Mouse (Mus musculus): ENCODE data around the gene Sde2. TPM values are rescaled to one million over a fixed set of nuclear protein-coding genes. Genes with fewer than 3 reads are reported as not detected.
"Not testable (repeated sequence)": the region's sequence is repeated elsewhere in the genome, so short reads cannot be mapped to it uniquely, and the experiment has no call there.

Sde2 gene
- polyA plus RNA-seq, 1 experiment from 2014 or later = 49.0 TPM

DNA sequence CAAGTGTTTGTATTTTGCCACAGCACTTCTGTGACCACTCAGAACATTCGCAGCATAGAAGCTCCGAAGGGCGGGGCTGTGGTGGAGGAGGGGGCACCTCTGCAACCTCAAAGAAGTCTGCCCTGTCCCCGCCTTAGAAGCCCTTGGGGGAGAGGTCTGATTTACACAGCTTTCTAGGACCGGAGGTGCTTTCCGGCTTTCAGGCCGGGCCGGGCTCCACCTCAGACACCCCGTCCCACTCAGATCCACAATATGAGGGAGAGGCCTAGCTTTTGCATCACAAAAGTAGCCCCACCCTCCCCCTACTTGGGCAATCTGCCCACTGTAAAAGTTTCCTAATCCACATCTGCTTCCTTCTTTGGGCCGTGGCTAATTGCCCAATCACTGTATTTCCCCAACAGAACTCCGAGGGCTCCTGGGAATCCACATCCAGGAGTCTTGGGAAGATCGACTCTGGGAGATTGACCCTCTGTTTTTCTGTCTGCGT, 37.7 kb downstream of the Sde2 start:
- H3K27me3 ChIP-seq (replicated peaks; ENCODE audit: control insufficient read depth, insufficient read depth, low read length) = peaks cover 31% of the 10 kb centered on the region
- H3K27ac ChIP-seq (ENCODE audit: low read depth, low read length) = no peak overlapping the region
- H3K4me3 ChIP-seq (ENCODE audit: low read depth, low read length) = no peak overlapping the region
- no peak overlapping the region for H3K4me2 ChIP-seq
- H3K9me3 ChIP-seq (ENCODE audit: control insufficient read depth, low read length) = no peaks in the 10 kb centered on the region
- WGBS = 17% methylated on average over 13 of the region's 13 CpGs
- no peaks in the 10 kb centered on the region for H3K36me3 ChIP-seq (ENCODE audit: control insufficient read depth, insufficient read depth, low read length)
- DNase-seq (ENCODE audit: low spot score) (no peak), ATAC-seq (replicated peaks; ENCODE audit: low FRiP score) (no peak)
- peaks cover 11% of the 10 kb centered on the region for H3K4me1 ChIP-seq (replicated peaks; ENCODE audit: control insufficient read depth, insufficient read depth, low read length)
- no peak overlapping the region for H3K9ac ChIP-seq (ENCODE audit: low read depth, low read length)

DNA sequence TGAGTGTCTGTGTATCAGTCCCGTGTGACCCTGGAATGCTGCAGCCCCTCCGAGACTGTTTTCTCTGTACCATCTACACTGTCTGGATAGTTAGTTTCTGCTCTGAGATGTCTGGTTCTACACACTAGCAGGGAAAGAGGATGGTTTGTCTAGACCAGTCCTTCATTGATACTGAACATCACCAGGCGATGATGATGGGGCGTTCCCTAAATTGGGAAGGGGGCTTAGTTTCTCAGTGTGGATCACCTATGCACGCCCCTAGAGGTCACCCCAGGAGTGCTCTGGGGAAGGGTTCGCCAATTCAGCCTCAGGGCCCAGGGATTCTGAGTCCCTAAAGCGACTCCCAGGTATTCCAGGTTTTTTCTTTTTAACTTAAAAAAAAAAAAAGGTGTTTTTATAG, 38.2 kb downstream of the Sde2 start:
- Histone ChIP-seq H3K4me2 (no peak overlapping the region), H3K4me3 (ENCODE audit: low read depth, low read length) (no peak overlapping the region), H3K9me3 (ENCODE audit: control insufficient read depth, low read length) (no peaks in the 10 kb centered on the region), H3K9ac (ENCODE audit: low read depth, low read length) (no peak overlapping the region), H3K36me3 (ENCODE audit: control insufficient read depth, insufficient read depth, low read length) (no peaks in the 10 kb centered on the region), H3K27me3 (replicated peaks; ENCODE audit: control insufficient read depth, insufficient read depth, low read length) (peaks cover 37% of the 10 kb centered on the region), H3K4me1 (replicated peaks; ENCODE audit: control insufficient read depth, insufficient read depth, low read length) (peaks cover 8% of the 10 kb centered on the region; the same call in 1 of the 2 replicates), H3K27ac (ENCODE audit: low read depth, low read length) (no peak overlapping the region)
- ATAC-seq (replicated peaks; ENCODE audit: low FRiP score) (no peak), DNase-seq (ENCODE audit: low spot score) (no peak)
- 42% methylated on average over 7 of the region's 7 CpGs for WGBS

DNA sequence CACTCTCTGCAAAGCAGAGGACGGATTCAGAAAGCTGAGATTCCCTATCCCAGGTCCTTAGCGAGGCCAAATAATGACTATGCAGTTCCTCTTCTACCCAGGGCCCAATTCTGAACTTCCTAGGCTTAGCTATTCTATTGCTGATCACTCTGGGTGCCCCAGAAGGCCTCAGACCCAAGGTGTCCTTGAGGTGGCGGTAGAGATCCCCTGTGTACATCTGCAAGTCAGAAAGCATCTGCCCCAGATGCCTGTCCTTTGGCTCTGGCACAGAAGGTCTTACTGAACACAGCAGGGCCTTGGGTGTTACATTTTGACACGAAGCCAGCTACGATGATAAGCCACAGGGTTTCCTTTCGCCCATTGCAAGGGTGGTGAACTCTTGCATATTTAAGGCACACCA, 38.9 kb downstream of the Sde2 start:
- H3K27me3 ChIP-seq (replicated peaks; ENCODE audit: control insufficient read depth, insufficient read depth, low read length) = peaks cover 44% of the 10 kb centered on the region
- 30% methylated on average over 6 of the region's 6 CpGs for WGBS

DNA sequence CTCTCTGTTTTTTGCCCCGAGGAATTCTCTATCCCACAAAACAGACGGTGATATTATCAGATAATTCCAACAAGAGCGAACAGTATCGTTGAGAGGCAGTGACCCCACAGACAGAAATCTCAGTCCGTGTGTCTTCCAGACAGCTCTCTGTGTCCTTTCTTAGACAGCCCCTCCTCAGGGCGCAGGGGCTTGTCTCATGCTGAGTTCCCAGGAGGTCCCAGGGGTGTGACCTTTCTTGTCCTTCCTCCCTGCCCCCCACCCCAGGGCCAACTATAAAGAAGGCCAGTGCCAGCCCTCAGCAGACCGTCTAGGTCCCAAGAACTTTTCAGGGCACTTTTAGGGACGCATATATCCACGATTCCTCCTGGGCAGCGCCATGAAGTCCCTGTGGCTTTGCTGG, 41.9 kb downstream of the Sde2 start, which contains the start of gene Lefty2:
Gene Lefty2 (plus strand): TSS at position 301 of the 400 bp plus-strand sequence.
- 0 out of 2 replicates have a peak, but pooled peaks cover 5% of the 10 kb centered on the region for H3K4me1 ChIP-seq (replicated peaks; ENCODE audit: control insufficient read depth, insufficient read depth, low read length)
- H3K36me3 ChIP-seq (ENCODE audit: control insufficient read depth, insufficient read depth, low read length) = no peaks in the 10 kb centered on the region
- H3K27ac ChIP-seq (ENCODE audit: low read depth, low read length) = no peak within 1 kb of the TSS
- no peak within 1 kb of the TSS for H3K4me2 ChIP-seq
- WGBS = 47% methylated on average over 10 of the region's 10 CpGs
- DNase-seq (ENCODE audit: low spot score) (no peak), ATAC-seq (replicated peaks; ENCODE audit: low FRiP score) (no peak)
- H3K27me3 ChIP-seq (replicated peaks; ENCODE audit: control insufficient read depth, insufficient read depth, low read length) = peaks cover 48% of the 10 kb centered on the region
- H3K4me3 ChIP-seq (ENCODE audit: low read depth, low read length) = no peak within 1 kb of the TSS
- H3K9ac ChIP-seq (ENCODE audit: low read depth, low read length) = no peak within 1 kb of the TSS
- no peaks in the 10 kb centered on the region for H3K9me3 ChIP-seq (ENCODE audit: control insufficient read depth, low read length)

More for the DNA sequence above, 38.9 kb downstream of the Sde2 start:
- Histone ChIP-seq H3K4me1 (replicated peaks; ENCODE audit: control insufficient read depth, insufficient read depth, low read length) (0 out of 2 replicates have a peak, but pooled peaks cover 5% of the 10 kb centered on the region), H3K27ac (ENCODE audit: low read depth, low read length) (no peak overlapping the region), H3K36me3 (ENCODE audit: control insufficient read depth, insufficient read depth, low read length) (no peaks in the 10 kb centered on the region), H3K4me2 (no peak overlapping the region), H3K4me3 (ENCODE audit: low read depth, low read length) (no peak overlapping the region), H3K9me3 (ENCODE audit: control insufficient read depth, low read length) (no peaks in the 10 kb centered on the region), H3K9ac (ENCODE audit: low read depth, low read length) (no peak overlapping the region)
- DNase-seq (ENCODE audit: low spot score) (no peak), ATAC-seq (replicated peaks; ENCODE audit: low FRiP score) (no peak)

DNA sequence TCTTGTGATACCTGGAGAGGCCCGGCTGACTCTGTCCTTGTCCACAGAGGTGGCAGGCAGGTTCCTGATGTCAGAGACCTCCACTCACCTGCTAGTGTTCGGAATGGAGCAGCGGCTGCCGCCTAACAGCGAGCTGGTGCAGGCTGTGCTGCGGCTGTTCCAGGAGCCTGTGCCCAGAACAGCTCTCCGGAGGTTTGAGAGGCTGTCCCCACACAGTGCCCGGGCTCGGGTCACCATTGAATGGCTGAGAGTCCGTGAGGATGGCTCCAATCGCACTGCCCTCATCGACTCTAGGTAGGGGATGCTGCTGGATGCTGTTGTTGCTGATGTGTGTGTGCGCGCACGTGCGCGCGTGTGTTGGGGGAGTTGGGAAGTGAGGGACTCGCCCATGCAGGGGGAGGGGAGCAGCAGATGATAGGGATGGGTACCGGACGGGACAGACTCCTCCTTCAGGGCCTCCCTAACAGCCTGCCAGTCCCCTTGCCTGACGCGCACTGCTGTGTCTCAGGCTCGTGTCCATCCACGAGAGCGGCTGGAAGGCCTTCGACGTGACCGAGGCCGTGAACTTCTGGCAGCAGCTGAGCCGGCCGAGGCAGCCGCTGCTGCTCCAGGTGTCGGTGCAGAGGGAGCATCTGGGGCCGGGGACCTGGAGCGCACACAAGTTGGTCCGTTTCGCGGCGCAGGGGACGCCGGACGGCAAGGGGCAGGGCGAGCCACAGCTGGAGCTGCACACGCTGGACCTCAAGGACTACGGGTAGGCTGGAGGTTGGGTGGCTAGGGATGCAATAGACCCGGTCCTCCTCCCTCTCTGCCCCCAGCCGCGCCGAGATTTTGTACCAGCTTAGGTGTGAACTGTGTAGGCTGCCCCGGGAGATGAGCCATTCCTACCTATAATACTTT, 43.4 kb downstream of the Sde2 start:
- H3K4me1 ChIP-seq (replicated peaks; ENCODE audit: control insufficient read depth, insufficient read depth, low read length); H3K9ac ChIP-seq (ENCODE audit: low read depth, low read length); H3K9me3 ChIP-seq (ENCODE audit: control insufficient read depth, low read length); H3K36me3 ChIP-seq (ENCODE audit: control insufficient read depth, insufficient read depth, low read length); H3K27ac ChIP-seq (ENCODE audit: low read depth, low read length); DNase-seq (ENCODE audit: low spot score): not testable (repeated sequence)
- peak overlapping the region; percentile 42 for H3K4me2 ChIP-seq
- peaks cover 46% of the 10 kb centered on the region for H3K27me3 ChIP-seq (replicated peaks; ENCODE audit: control insufficient read depth, insufficient read depth, low read length)
- peak; percentile 40; the same call in 1 of the 2 replicates for ATAC-seq (replicated peaks; ENCODE audit: low FRiP score)
- 10% methylated on average over 46 of the region's 51 CpGs for WGBS
- peak overlapping the region; percentile 10; the same call in 1 of the 2 replicates for H3K4me3 ChIP-seq (ENCODE audit: low read depth, low read length)

DNA sequence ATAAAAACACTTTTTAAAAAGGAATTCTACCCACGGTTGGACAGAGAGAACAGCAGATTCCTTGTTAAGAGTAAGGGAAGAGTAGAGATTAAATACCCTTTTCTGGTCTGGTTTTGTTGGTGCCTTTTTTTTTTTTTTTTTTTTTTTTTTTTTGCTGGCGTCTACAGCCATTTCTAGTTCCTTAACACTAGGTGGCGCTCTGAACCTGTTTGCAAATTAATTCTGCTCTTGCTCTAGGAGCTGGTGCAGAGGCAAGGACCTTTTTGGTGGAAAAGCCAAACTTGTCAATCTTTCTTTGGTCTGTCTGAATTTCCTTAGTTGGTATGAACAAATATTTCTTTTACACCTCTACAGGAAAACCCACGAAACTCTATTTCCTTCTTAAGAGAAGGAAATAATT, 50.2 kb downstream of the Sde2 start:
- DNase-seq (ENCODE audit: low spot score) (no peak), ATAC-seq (replicated peaks; ENCODE audit: low FRiP score) (no peak)
- no peak overlapping the region for H3K9ac ChIP-seq (ENCODE audit: low read depth, low read length)
- no peaks in the 10 kb centered on the region for H3K27me3 ChIP-seq (replicated peaks; ENCODE audit: control insufficient read depth, insufficient read depth, low read length)
- peaks cover 23% of the 10 kb centered on the region for H3K4me1 ChIP-seq (replicated peaks; ENCODE audit: control insufficient read depth, insufficient read depth, low read length)
- no peak overlapping the region for H3K27ac ChIP-seq (ENCODE audit: low read depth, low read length)
- H3K9me3 ChIP-seq (ENCODE audit: control insufficient read depth, low read length) = no peaks in the 10 kb centered on the region
- peaks cover 7% of the 10 kb centered on the region; the same call in 1 of the 2 replicates for H3K36me3 ChIP-seq (ENCODE audit: control insufficient read depth, insufficient read depth, low read length)
- no peak overlapping the region for H3K4me2 ChIP-seq
- no peak overlapping the region for H3K4me3 ChIP-seq (ENCODE audit: low read depth, low read length)
- 0% methylated on average over 4 of the region's 4 CpGs for WGBS

DNA sequence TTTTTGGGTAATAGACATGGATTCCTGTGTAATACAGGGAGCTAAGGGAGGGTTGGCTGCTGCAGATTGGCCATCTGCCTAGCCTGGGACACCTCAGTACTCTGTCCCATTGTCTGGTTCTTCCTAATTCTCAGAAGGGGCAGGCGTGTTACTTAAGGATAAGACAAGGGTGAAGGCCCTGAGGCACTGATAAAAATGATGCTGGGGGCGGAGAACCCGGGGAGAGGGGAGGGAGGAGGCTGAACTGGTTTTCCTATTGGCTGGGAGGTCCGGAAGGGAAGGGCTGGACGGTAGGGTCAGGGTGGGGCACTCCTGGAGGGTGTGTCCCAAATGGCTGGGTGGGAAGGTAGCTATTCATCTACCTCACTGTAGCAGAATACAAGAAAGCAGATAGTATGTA, 52.0 kb downstream of the Sde2 start:
- Histone ChIP-seq H3K36me3 (ENCODE audit: control insufficient read depth, insufficient read depth, low read length) (peaks cover 22% of the 10 kb centered on the region), H3K27me3 (replicated peaks; ENCODE audit: control insufficient read depth, insufficient read depth, low read length) (no peaks in the 10 kb centered on the region), H3K4me1 (replicated peaks; ENCODE audit: control insufficient read depth, insufficient read depth, low read length) (peaks cover 33% of the 10 kb centered on the region), H3K4me2 (peak overlapping the region; percentile 86), H3K9ac (ENCODE audit: low read depth, low read length) (no peak overlapping the region), H3K9me3 (ENCODE audit: control insufficient read depth, low read length) (no peaks in the 10 kb centered on the region), H3K4me3 (ENCODE audit: low read depth, low read length) (no peak overlapping the region), H3K27ac (ENCODE audit: low read depth, low read length) (peak overlapping the region; percentile 93)
- peak; percentile 66 for DNase-seq (ENCODE audit: low spot score)
- WGBS = 17% methylated on average over 5 of the region's 5 CpGs
- peak; percentile 94 for ATAC-seq (replicated peaks; ENCODE audit: low FRiP score)

DNA sequence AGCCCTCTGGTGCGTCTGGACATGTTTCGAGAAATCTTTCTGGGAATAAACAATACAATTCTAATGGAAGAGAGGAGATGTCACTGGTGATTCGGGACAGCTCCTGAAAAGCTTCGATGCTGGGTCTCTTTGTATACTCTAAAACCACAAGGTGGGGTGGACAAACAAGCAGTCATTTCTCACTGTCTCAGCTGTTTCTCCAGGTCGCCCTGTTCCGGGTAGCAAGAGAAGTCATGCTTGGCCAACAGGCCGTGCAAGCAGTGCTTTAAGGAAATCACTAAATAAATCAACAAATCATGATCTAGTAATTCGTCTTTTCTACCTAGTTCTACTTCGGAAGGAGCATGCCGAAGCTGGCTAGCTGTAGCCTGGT, 52.7 kb downstream of the Sde2 start:
- H3K36me3 ChIP-seq (ENCODE audit: control insufficient read depth, insufficient read depth, low read length) = peaks cover 25% of the 10 kb centered on the region
- DNase-seq (ENCODE audit: low spot score) = no peak
- H3K27me3 ChIP-seq (replicated peaks; ENCODE audit: control insufficient read depth, insufficient read depth, low read length) = no peaks in the 10 kb centered on the region
- peak overlapping the region; percentile 95 for H3K4me3 ChIP-seq (ENCODE audit: low read depth, low read length)
- WGBS = 30% methylated on average over 10 of the region's 10 CpGs
- H3K4me1 ChIP-seq (replicated peaks; ENCODE audit: control insufficient read depth, insufficient read depth, low read length) = peaks cover 33% of the 10 kb centered on the region
- no peak for ATAC-seq (replicated peaks; ENCODE audit: low FRiP score)
- H3K9me3 ChIP-seq (ENCODE audit: control insufficient read depth, low read length) = no peaks in the 10 kb centered on the region
- H3K27ac ChIP-seq (ENCODE audit: low read depth, low read length) = peak overlapping the region; percentile 93
- peak overlapping the region; percentile 86 for H3K4me2 ChIP-seq
- H3K9ac ChIP-seq (ENCODE audit: low read depth, low read length) = peak overlapping the region; percentile 92

Measured in liver, embryonic 11.5 days (tissue).